Mouse (Mus musculus) lung, postnatal 0 days (tissue): Measurements from ENCODE around the gene Ablim2.

Source experiments
- CTCF ChIP-seq: IDR thresholded peaks from 2 replicates; pipeline ENCODE4 v1.5.1; 2016; ENCODE audit warnings: antibody characterized with exemption, mild to moderate bottlenecking
- EP300 ChIP-seq: IDR thresholded peaks from 2 replicates; pipeline ENCODE4 v1.6.1; 2016; ENCODE audit warnings: antibody characterized with exemption, mild to moderate bottlenecking, control low read depth

- TF ChIP-seq CTCF (no peak), EP300 (no peak)
These were observed 139.5 kb downstream of the Ablim2 start for GRCm38 (mm10) chr5:35897147-35897546.
